Mouse (Mus musculus) hindbrain, embryonic 13.5 days (tissue): ENCODE data around the gene Sord. TPM values are rescaled to one million over a fixed set of nuclear protein-coding genes. Genes with fewer than 3 reads are reported as not detected.
"Not testable (repeated sequence)": the region's sequence is repeated elsewhere in the genome, so short reads cannot be mapped to it uniquely, and the experiment has no call there.

Experiments used
- ATAC-seq: fragments of 200-750 bp; cut with Nextera tagmentation; 2 replicates; pipeline ENCODE4 v1.8.0; 2017; ENCODE audit warnings: moderate TSS enrichment; ENCODE audit not compliant: low FRiP score
- H3K27ac ChIP-seq: fragments of 300-500 bp; sonication (generic); 2 replicates; pipeline ENCODE4 v1.5.1; 2015; ENCODE audit warnings: inconsistent platforms, mild to moderate bottlenecking, moderate library complexity
- H3K27me3 ChIP-seq: fragments of 300-500 bp; sonication (generic); 2 replicates; pipeline ENCODE4 v1.6.1; 2015; ENCODE audit warnings: mild to moderate bottlenecking, inconsistent platforms
- H3K36me3 ChIP-seq: fragments of 300-500 bp; sonication (generic); 2 replicates; pipeline ENCODE4 v1.6.1; 2015; ENCODE audit warnings: mild to moderate bottlenecking, inconsistent platforms
- H3K4me1 ChIP-seq: fragments of 300-500 bp; sonication (generic); replicated peaks from 2 replicates; pipeline ENCODE4 v1.6.1; 2015; ENCODE audit warnings: inconsistent platforms
- H3K4me2 ChIP-seq: fragments of 300-500 bp; sonication (generic); 2 replicates; pipeline ENCODE4 v1.6.1; 2015; ENCODE audit warnings: inconsistent platforms, mild to moderate bottlenecking, moderate library complexity
- H3K4me3 ChIP-seq: fragments of 300-500 bp; sonication (generic); 2 replicates; pipeline ENCODE4 v1.5.1; 2015; ENCODE audit warnings: mild to moderate bottlenecking, inconsistent platforms
- H3K9ac ChIP-seq: fragments of 300-500 bp; sonication (generic); 2 replicates; pipeline ENCODE4 v1.6.1; 2015; ENCODE audit warnings: mild to moderate bottlenecking, inconsistent platforms
- H3K9me3 ChIP-seq: fragments of 300-500 bp; sonication (generic); 2 replicates; pipeline ENCODE4 v1.6.1; 2016; ENCODE audit warnings: inconsistent platforms
- WGBS: fragments of 180-500 bp; shearing (Covaris S2); methylation state at CpG from one replicate; pipeline ENCODE4 v1.1.7; 2015; 5-methylcytosine and 5-hydroxymethylcytosine counted together
- polyA plus RNA-seq: library from polyadenylated mRNA; unstranded; fragments of >200 nt; fragmentation: Nextera tagmentation; extraction: Ambion mirVana; gene quantifications from 2 replicates; pipeline ENCODE4 v1.2.1, GENCODE M21; 2015

Gene Sord
- 18.7 and 19.4 TPM in 2 replicates for polyA plus RNA-seq

- Histone ChIP-seq H3K27me3 (no peaks in the 10 kb centered on the region), H3K4me2 (peak within 1 kb of the TSS; percentile 67), H3K9me3 (no peaks in the 10 kb centered on the region), H3K9ac (peak within 1 kb of the TSS; percentile 70), H3K4me3 (peak within 1 kb of the TSS; percentile 58), H3K27ac (peak within 1 kb of the TSS; percentile 78), H3K36me3 (no peaks in the 10 kb centered on the region), H3K4me1 (peaks cover 10% of the 10 kb centered on the region)
- WGBS, result under 1% methylated on average over 35 of the region's 35 CpGs
- ATAC-seq, result peak; percentile 95
Measured at GRCm38 (mm10) chr2:122234611-122235288, at the start of gene Sord. Gene Sord, plus strand, starts transcription at chr2:122234749.

- WGBS, result 85% methylated on average over 4 of the region's 4 CpGs
- Histone ChIP-seq H3K9ac (no peak overlapping the region), H3K27ac (no peak overlapping the region), H3K4me2 (no peak overlapping the region), H3K36me3 (no peaks in the 10 kb centered on the region), H3K4me3 (no peak overlapping the region), H3K4me1 (no peaks in the 10 kb centered on the region), H3K27me3 (no peaks in the 10 kb centered on the region), H3K9me3 (no peaks in the 10 kb centered on the region)
- ATAC-seq, result no peak
Measured at GRCm38 (mm10) chr2:122185086-122185485, 49.5 kb upstream of the Sord start.

DNA sequence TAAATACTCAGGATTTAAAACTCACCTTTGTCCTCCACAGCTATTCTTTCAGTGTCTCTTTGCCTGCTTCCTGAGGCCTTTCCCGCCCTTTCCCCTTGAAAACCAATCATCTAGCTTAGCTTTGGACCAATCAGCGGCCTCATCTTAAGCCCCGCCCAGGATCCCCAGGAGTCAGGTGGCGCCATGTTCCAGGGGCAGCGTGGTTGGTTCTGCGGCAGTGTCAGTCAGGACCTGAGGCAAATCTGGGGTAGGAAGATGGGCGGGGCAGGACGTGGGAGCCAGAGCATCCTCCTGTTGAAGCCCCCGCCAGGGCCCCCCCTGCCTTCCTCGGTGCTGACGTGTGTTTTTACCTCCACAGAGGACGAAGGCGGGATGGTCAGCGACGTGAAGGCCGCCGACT, 48.4 kb upstream of the Sord start, which contains the start of the genes Patl2 and Terb2:
Gene Patl2, minus strand, starts transcription at position 84 of the 400 bp plus-strand sequence.
Gene Terb2, plus strand, starts transcription at position 167 of the 400 bp plus-strand sequence.
- Histone ChIP-seq H3K36me3 (no peaks in the 10 kb centered on the region), H3K9ac (no peak within 1 kb of the TSS), H3K27ac (no peak within 1 kb of the TSS), H3K4me1 (no peaks in the 10 kb centered on the region), H3K4me2 (no peak within 1 kb of the TSS), H3K27me3 (no peaks in the 10 kb centered on the region), H3K4me3 (no peak within 1 kb of the TSS), H3K9me3 (no peaks in the 10 kb centered on the region)
- 84% methylated on average over 17 of the region's 17 CpGs for WGBS
- no peak for ATAC-seq

- ATAC-seq, result no peak
- H3K9ac ChIP-seq, result no peak overlapping the region
- 96% methylated on average over 3 of the region's 3 CpGs for WGBS
Measured at GRCm38 (mm10) chr2:122186751-122187150, 47.8 kb upstream of the Sord start.

DNA sequence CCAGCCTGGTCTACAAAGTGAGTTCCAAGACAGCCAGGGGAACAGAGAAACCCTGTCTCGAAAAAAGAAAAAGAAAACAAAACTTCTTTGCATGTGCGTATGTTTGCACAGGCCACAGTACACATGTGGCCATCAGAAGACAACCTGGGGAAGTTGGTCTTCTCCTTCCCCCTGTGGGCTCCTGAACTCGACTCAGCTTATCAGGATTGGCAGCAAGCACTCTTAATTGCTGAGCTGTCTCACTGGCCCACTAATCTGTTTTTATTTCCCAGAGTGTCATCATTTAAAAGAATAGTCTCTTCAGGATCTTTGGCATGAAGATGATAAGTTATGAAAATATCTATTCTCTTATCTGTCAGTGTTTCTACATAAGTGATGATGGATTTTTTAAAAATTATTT, 42.7 kb upstream of the Sord start:
- ATAC-seq, result no peak
- Histone ChIP-seq H3K27ac (no peak overlapping the region), H3K36me3 (no peaks in the 10 kb centered on the region), H3K4me3 (no peak overlapping the region), H3K27me3 (no peaks in the 10 kb centered on the region), H3K9ac (no peak overlapping the region), H3K4me2 (no peak overlapping the region), H3K4me1 (no peaks in the 10 kb centered on the region), H3K9me3 (no peaks in the 10 kb centered on the region)
- 79% methylated on average over 3 of the region's 3 CpGs for WGBS

More at GRCm38 (mm10) chr2:122186751-122187150, 47.8 kb upstream of the Sord start:
- H3K36me3 ChIP-seq, result no peaks in the 10 kb centered on the region
- no peaks in the 10 kb centered on the region for H3K4me1 ChIP-seq
- no peak overlapping the region for H3K27ac ChIP-seq
- no peaks in the 10 kb centered on the region for H3K9me3 ChIP-seq
- H3K4me3 ChIP-seq, result no peak overlapping the region
- no peaks in the 10 kb centered on the region for H3K27me3 ChIP-seq
- H3K4me2 ChIP-seq, result no peak overlapping the region

GRCm38 (mm10) chr2:122194509-122194929, 40.0 kb upstream of the Sord start:
- peak; percentile 78 for ATAC-seq
- H3K4me1 ChIP-seq, result no peaks in the 10 kb centered on the region
- no peak overlapping the region for H3K27ac ChIP-seq
- WGBS, result 68% methylated on average over 1 of the region's 1 CpGs
- no peak overlapping the region for H3K4me2 ChIP-seq
- H3K27me3 ChIP-seq, result no peaks in the 10 kb centered on the region
- no peak overlapping the region for H3K9ac ChIP-seq
- no peaks in the 10 kb centered on the region for H3K36me3 ChIP-seq
- H3K4me3 ChIP-seq, result no peak overlapping the region
- no peaks in the 10 kb centered on the region for H3K9me3 ChIP-seq

GRCm38 (mm10) chr2:122201501-122201900, 33.0 kb upstream of the Sord start:
- ATAC-seq, result no peak
- Histone ChIP-seq H3K9ac (no peak overlapping the region), H3K27me3 (no peaks in the 10 kb centered on the region), H3K4me1 (no peaks in the 10 kb centered on the region), H3K27ac (no peak overlapping the region), H3K36me3 (no peaks in the 10 kb centered on the region), H3K4me3 (no peak overlapping the region), H3K9me3 (no peaks in the 10 kb centered on the region), H3K4me2 (no peak overlapping the region)
- WGBS, result 95% methylated on average over 1 of the region's 1 CpGs

DNA sequence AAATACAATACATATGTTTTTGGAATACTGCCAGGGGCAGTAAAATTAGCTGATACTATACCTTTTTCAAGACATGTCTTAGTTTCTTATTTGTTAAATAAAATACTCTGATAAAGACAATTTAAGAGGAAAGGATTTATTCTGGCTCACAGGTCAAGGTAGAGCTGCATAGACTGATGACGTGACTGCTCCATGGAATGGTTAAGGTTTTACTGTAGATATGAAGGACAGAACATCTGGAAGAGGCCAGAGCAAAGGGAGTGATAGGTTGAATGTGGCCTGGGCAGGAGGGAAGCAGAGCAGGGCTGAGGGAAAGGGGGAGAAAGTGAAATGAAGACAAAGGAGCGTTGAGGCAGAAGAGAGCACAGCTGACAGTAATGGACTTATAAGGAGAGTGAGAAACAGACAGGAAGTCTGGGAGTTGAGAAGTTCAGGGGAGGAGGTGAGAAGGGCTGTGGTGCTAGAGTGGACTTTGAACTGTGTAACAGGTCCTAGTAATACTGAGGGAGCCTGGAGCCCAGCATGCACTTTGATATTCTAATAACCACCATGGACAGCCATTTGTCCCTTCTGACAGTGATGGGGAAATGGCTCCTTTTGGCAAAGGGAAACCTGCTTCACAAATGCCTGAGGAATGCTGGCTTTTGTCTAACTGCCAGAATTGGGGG, 28.0 kb upstream of the Sord start:
- Histone ChIP-seq H3K4me2 (no peak overlapping the region), H3K4me3 (no peak overlapping the region), H3K4me1 (no peaks in the 10 kb centered on the region), H3K36me3 (no peaks in the 10 kb centered on the region), H3K9me3 (no peaks in the 10 kb centered on the region), H3K27me3 (no peaks in the 10 kb centered on the region), H3K9ac (no peak overlapping the region), H3K27ac (no peak overlapping the region)
- no peak for ATAC-seq
- 62% methylated on average over 2 of the region's 2 CpGs for WGBS

- no peaks in the 10 kb centered on the region for H3K9me3 ChIP-seq
Measured at GRCm38 (mm10) chr2:122210534-122211228, 23.9 kb upstream of the Sord start.

DNA sequence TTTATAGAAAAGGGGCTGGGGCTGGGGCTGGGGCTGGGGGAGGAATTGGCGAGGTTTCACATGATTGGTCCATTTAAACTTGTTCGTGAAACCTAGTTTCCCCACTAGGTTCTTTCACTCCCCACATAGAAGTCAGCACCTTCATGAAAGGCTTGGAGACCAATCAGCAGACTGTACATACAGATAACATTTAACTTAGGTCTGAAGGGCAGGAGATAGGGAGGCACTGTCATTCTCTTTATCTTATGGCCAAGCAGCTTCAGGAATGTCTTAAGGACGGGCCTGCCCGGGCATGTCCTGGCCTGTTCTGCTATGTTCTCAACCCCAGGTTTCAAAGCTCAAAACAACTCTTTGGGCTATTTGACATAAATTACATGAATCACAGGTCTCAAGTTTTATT, 17.5 kb upstream of the Sord start:
- H3K9ac ChIP-seq, H3K4me3 ChIP-seq, H3K9me3 ChIP-seq, H3K27me3 ChIP-seq, H3K4me1 ChIP-seq, H3K27ac ChIP-seq, H3K4me2 ChIP-seq, ATAC-seq, H3K36me3 ChIP-seq: not testable (repeated sequence)
- 91% methylated on average over 4 of the region's 4 CpGs for WGBS

More at GRCm38 (mm10) chr2:122210534-122211228, 23.9 kb upstream of the Sord start:
- Histone ChIP-seq H3K36me3 (no peaks in the 10 kb centered on the region), H3K4me2 (no peak overlapping the region), H3K4me3 (no peak overlapping the region), H3K27me3 (no peaks in the 10 kb centered on the region), H3K27ac (no peak overlapping the region), H3K4me1 (no peaks in the 10 kb centered on the region), H3K9ac (no peak overlapping the region)
- WGBS, result 25% methylated on average over 3 of the region's 3 CpGs
- no peak; the same call in 1 of the 2 replicates for ATAC-seq

DNA sequence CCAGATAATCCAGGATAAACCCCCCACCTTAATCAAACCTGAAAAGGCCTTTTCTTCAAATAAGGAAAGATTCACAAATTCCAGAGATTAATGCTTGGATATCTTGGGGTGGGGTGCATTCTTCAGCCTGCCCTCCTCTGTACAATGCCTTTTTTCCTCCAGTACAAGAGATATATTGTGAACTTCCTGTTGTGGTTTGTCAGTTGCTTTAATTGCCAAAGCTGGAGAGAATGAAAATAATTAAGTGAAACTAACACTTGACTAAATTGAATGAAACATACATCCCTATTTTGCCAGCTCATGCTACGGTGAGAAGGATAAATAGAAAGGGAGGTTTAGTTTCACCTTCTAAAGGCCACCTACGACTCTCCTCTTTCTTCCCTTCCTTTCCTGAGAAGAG, 16.3 kb upstream of the Sord start:
- 68% methylated on average over 2 of the region's 2 CpGs for WGBS
- no peak overlapping the region for H3K4me3 ChIP-seq

GRCm38 (mm10) chr2:122221378-122221777, 13.2 kb upstream of the Sord start:
- WGBS, result 83% methylated on average over 4 of the region's 4 CpGs
- no peak for ATAC-seq
- Histone ChIP-seq H3K4me3 (no peak overlapping the region), H3K9me3 (no peaks in the 10 kb centered on the region), H3K27ac (no peak overlapping the region), H3K27me3 (no peaks in the 10 kb centered on the region), H3K4me1 (no peaks in the 10 kb centered on the region), H3K4me2 (no peak overlapping the region), H3K9ac (no peak overlapping the region), H3K36me3 (no peaks in the 10 kb centered on the region)

More for the DNA sequence above, 16.3 kb upstream of the Sord start:
- Histone ChIP-seq H3K36me3 (no peaks in the 10 kb centered on the region), H3K27ac (no peak overlapping the region), H3K4me2 (no peak overlapping the region), H3K9ac (no peak overlapping the region), H3K9me3 (no peaks in the 10 kb centered on the region), H3K27me3 (no peaks in the 10 kb centered on the region), H3K4me1 (no peaks in the 10 kb centered on the region)
- ATAC-seq, result no peak
